Mouse (Mus musculus): ENCODE data around the gene Hoxd3.

The Hoxd3 gene

GRCm38 (mm10) chr2:74747661-74748141 is 36.0 kb downstream of the Hoxd3 start:
- no peak for DNase-seq

GRCm38 (mm10) chr2:74748436-74748995 is 36.8 kb downstream of the Hoxd3 start:
- no peak for DNase-seq

- no peak for DNase-seq
These were observed 37.8 kb downstream of the Hoxd3 start for GRCm38 (mm10) chr2:74749337-74750121.

- DNase-seq: no peak
These were observed 39.1 kb downstream of the Hoxd3 start for GRCm38 (mm10) chr2:74750731-74751250.

- DNase-seq: no peak
These were observed 40.1 kb downstream of the Hoxd3 start for GRCm38 (mm10) chr2:74751861-74752260.

- no peak for DNase-seq
These were observed 40.9 kb downstream of the Hoxd3 start for GRCm38 (mm10) chr2:74752431-74753174.

GRCm38 (mm10) chr2:74753175-74753523 is 41.4 kb downstream of the Hoxd3 start:
- DNase-seq: no peak

- DNase-seq: no peak
These were observed 42.0 kb downstream of the Hoxd3 start for GRCm38 (mm10) chr2:74753711-74754110.

- no peak for DNase-seq
These were observed 48.4 kb downstream of the Hoxd3 start for GRCm38 (mm10) chr2:74760146-74760545.

- no peak for DNase-seq
These were observed 50.2 kb downstream of the Hoxd3 start for GRCm38 (mm10) chr2:74761941-74762340.

GRCm38 (mm10) chr2:74762522-74763244 is 51.0 kb downstream of the Hoxd3 start, which contains the start of gene Hoxd1:
Gene Hoxd1 (plus strand): TSS chr2:74762980.
- peak; percentile 10 for DNase-seq

GRCm38 (mm10) chr2:74763245-74763735 is 51.6 kb downstream of the Hoxd3 start:
- no peak for DNase-seq

GRCm38 (mm10) chr2:74763976-74764375 is 52.2 kb downstream of the Hoxd3 start:
- no peak for DNase-seq

- no peak for DNase-seq
These were observed 62.6 kb downstream of the Hoxd3 start for GRCm38 (mm10) chr2:74774359-74774758.

GRCm38 (mm10) chr2:74777536-74778275 is 66.0 kb downstream of the Hoxd3 start:
- no peak for DNase-seq

- no peak for DNase-seq
These were observed 69.7 kb downstream of the Hoxd3 start for GRCm38 (mm10) chr2:74781386-74781785.

- no peak for DNase-seq
These were observed 83.8 kb downstream of the Hoxd3 start for GRCm38 (mm10) chr2:74795531-74795930.

All from lung, postnatal 36 days (tissue).